Mouse (Mus musculus) splenic B cell, adult 2 months (primary cell): ENCODE results near the gene Slc15a3.
A peak's percentile ranks its signal among the peaks of the same experiment; 100 is the strongest.

Source experiments
- DNase-seq: peaks from one replicate; pipeline ENCODE4 v3.0.0-alpha.2; 2011; ENCODE audit warnings: low read depth, low spot score
- H3K27me3 ChIP-seq: 2 replicates; pipeline ENCODE4 v1.6.1; 2012; ENCODE audit warnings: mild to moderate bottlenecking, low read length, moderate library complexity, mixed read lengths; ENCODE audit not compliant: control insufficient read depth, poor library complexity, insufficient read depth, severe bottlenecking
- H3K36me3 ChIP-seq: 2 replicates; pipeline ENCODE4 v1.6.1; 2012; ENCODE audit warnings: mild to moderate bottlenecking, low read length, moderate library complexity, mixed read lengths; ENCODE audit not compliant: control insufficient read depth, poor library complexity, insufficient read depth, severe bottlenecking

Slc15a3 gene

DNA sequence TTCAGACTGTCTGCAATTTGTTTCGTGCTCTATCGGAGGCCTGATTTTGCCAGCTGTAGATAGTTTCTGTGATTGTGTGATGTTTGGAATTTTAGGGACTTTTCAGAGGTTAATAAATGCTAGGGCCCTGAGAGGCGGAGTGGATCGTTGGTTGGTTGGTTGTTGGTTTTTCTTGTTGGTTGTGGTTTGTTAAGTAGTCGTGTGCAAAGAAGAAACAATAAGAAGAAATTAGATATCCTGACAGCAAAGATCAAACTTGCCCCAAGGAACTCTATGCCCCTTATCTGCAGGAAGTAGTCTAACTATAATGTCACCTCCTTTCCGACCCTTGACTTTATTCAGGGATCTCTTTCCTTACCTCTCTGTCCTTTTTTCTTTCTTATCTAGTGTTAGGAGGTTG is 28.1 kb upstream of the Slc15a3 start:
- Histone ChIP-seq H3K27me3 (no peaks in the 10 kb centered on the region), H3K36me3 (no peaks in the 10 kb centered on the region)
- no peak for DNase-seq

DNA sequence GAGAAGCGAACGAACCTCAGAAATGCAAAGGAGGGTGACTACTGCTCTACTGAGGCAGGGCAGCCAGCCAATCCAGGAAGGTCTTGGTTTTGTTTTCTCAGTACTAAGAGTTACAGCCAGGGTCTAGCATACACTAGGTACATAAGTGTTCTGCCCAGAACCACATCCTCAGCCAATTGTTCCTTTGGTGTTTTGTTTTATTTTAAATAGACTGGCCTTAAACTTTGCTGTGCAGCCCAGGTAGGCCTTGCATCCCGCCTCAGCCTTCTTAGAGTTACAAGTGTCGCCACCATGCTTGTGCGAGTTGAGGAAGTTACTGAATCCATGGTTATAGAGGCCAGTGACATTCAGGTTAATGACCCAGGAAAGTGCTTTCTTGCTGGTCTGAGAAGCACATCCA is 26.5 kb upstream of the Slc15a3 start:
- no peak for DNase-seq
- no peaks in the 10 kb centered on the region for H3K27me3 ChIP-seq
- H3K36me3 ChIP-seq: no peaks in the 10 kb centered on the region

DNA sequence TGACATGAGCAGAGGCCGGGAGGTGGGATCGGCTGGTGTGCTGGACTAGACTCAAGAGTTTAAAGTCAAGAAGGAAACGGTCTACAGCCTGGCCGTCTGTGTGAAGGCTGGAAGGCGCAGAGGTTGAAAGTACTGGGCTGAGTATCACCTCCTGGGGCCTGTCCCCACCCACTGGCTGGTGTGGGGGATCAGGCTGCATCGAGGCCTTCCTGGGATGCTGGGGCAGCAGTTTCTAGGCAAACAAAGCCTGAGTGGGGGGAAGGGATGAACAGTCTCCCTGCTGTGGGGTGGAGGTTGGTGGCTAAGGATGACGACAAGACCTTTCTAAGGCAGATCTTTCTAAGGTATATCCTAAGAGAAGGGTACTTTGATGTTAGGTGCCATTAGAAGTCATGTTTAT is 25.6 kb upstream of the Slc15a3 start:
- no peaks in the 10 kb centered on the region for H3K36me3 ChIP-seq
- no peak for DNase-seq
- H3K27me3 ChIP-seq: no peaks in the 10 kb centered on the region

DNA sequence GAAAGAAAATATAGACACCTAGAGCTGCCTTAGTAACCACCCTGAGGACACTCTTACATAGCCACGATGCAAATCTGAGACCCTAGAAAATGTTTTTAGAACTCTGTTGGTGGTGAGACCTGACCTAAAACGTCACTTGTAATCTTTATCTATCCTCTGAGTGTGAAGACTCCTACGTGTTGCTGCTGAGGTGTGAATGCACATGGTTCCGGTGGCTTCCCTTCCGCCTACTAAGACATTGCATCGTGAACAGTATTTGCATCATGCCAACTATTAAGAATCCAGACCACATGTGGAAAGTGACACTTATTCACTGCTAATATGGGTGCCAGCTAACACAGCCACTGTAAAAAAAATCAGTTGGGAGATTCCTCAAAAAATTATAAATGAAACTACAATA is 23.7 kb upstream of the Slc15a3 start:
- H3K36me3 ChIP-seq: no peaks in the 10 kb centered on the region
- no peaks in the 10 kb centered on the region for H3K27me3 ChIP-seq
- no peak for DNase-seq

DNA sequence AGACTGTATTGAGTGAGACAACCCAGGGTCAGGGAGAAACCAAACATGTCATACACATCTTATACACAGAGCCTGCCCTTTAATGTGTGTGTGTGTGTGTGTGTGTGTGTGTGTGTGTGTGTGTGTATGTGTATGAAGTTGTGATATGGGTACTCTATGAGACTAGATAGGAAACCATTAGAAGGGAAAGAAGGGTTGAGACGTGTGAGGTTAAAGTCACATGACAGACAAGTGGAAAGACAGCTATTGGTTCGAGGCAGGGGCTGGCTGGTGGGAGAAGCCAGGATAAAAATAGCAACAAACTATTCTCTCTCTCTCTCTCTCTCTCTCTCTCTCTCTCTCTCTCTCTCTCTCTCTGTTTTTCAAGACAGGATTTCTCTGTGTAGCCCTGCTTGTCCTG is 23.1 kb upstream of the Slc15a3 start:
- H3K27me3 ChIP-seq: no peaks in the 10 kb centered on the region
- no peak for DNase-seq
- no peaks in the 10 kb centered on the region for H3K36me3 ChIP-seq

DNA sequence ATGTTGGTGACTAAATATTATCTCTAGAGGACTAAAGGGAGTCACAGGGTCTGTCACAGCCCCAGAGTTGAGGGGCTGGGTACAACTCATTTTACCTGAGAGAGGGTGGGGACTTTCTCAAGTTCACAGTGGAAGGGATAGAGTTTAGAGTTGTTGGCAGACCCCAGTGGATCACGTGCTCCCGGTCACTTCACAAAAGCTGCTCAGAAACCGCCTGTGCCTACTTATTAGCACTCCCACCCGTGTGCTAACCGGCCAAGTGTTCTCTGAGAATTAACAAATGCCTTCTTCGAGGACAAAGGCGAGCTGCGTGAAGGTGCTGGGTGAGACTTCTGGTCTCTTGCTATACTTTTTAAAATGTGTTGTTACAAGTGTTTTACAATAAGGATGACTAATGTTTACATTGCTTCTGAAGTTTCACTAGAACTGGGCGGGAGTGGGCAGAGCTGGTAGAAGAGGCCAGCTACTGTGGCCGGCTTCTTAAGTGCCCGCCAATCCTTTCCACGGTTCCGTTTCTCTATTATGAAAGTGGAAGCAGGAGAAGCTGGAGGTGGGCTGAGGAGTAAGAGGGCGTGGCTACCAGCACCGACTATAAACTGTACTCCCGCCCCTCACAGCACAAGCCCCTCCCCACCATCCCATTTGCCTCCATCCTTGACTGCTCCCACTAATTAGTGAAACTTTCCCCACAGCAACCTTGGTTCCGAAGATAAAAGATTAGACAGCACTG is 21.1 kb upstream of the Slc15a3 start:
- DNase-seq: peak; percentile 16
- H3K27me3 ChIP-seq: no peaks in the 10 kb centered on the region
- no peaks in the 10 kb centered on the region for H3K36me3 ChIP-seq

DNA sequence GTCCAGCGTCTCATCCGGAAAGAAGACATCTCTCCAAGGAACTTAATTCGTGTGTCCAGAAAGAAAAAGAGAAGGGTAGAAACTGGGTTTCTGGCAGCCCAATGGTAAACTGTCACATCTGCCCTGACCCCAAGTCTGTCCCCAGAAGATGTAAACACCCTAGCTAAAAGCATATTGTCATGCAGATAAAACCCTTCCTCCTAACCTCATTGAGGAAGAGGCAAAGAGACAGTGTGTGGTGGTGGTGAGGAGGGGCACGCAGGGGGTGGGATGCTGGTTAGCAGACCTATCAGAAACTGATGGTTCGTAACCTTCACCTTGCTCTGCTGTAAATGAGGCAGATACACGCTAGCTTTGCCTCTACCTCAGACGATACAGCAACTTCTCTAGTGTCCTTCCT is 18.2 kb upstream of the Slc15a3 start:
- no peak for DNase-seq

DNA sequence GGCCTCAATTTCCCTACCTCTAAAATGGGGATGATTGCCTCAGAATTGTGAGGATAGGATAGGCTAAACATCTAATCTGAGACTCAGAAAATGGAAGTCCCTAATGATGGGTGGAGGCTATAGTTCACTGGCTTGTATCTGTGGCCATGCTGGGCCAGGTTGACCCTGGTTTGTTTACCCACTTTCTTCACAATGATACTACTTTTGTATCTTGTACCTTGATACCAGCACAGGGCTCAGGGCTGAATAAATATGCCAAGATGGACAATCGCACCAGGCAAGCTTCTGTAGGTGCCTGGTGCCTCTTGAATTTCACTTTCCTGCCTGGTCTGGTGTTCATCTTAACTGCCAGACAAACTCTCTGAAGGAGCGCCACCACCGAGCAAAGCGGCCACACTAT is 17.0 kb upstream of the Slc15a3 start:
- no peak for DNase-seq

More for the DNA sequence above, 18.2 kb upstream of the Slc15a3 start:
- H3K27me3 ChIP-seq: no peaks in the 10 kb centered on the region
- H3K36me3 ChIP-seq: no peaks in the 10 kb centered on the region

DNA sequence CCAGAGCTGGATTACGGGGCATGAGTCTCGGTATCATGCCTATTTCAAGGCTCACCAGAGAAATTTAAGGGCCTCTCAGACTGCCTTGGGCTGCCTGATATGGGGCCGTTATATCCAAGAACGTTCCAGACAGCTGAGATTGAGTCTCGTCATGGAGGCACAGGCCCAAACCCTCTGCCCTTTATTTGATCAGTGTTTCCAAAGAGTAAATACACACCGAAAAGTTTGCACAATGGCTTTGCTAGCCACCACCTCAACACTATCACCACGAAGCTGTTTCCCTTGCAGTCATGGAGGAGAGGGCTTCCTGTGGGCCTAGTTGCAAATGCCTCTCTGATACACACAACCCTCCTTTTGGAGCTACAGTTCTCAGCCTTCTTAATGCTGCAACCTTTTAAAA is 15.5 kb upstream of the Slc15a3 start:
- H3K27me3 ChIP-seq: no peaks in the 10 kb centered on the region
- no peaks in the 10 kb centered on the region for H3K36me3 ChIP-seq
- no peak for DNase-seq

More for the DNA sequence above, 17.0 kb upstream of the Slc15a3 start:
- Histone ChIP-seq H3K36me3 (no peaks in the 10 kb centered on the region), H3K27me3 (no peaks in the 10 kb centered on the region)

DNA sequence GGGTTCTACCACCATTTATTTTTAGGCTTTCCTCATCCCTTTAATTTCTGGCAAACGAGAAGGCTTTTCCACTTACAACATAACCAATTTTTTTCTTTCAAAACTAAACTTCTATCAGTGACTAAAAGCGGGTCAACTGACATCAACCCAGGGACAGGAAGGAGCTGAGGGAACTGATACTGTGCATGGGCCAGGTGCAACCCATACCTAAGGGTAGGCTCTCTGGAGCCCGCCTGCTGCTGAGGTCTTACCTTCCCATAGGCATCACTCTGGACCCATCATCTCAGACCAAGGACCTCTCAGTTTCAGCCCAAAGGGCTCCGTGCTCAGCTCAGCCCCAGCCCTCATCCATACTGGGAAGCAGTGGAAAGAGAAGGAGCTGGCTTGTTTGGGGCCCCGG is 11.2 kb upstream of the Slc15a3 start:
- DNase-seq: peak; percentile 50
- Histone ChIP-seq H3K27me3 (no peaks in the 10 kb centered on the region), H3K36me3 (no peaks in the 10 kb centered on the region)

DNA sequence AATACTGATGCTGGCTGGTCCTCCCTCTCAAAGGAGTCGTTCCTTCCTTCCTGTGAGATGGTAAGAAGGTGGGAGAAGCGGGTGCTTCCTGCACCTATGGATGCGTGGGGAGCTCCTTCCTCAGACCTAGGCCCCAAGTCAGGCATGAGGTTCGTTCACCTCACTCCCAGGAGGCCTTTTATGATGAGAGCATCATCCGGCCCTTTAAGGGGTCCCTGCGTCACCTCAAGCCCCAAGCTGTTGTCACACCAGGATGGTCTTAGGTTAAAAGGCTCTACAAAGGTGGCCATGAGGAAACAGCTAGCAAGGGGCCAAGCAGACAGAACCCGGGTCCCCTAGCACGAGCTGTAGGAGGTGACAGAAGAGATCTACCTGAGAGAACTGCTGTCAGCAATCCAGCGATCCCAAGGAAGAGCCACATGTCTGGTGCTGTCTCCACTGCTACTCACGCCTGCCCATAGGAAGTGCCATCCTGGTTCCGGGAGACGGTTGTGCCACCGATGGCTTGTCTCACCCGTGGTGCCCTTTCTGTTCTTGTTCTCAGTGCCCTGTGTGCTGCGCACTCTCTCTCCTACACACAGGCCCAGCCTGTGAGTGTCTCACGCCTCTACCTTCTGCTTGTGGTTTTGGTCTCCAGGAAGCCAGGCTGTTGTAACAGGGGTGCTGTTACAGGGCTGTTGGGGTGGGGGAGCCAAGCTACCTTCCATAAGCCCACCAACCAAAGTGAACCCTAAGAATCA is 9.9 kb upstream of the Slc15a3 start, which contains the start of gene Cd6:
Gene Cd6, minus strand, starts transcription at position 623 of the 740 bp plus-strand sequence.
- Histone ChIP-seq H3K27me3 (no peaks in the 10 kb centered on the region), H3K36me3 (no peaks in the 10 kb centered on the region)
- no peak for DNase-seq

DNA sequence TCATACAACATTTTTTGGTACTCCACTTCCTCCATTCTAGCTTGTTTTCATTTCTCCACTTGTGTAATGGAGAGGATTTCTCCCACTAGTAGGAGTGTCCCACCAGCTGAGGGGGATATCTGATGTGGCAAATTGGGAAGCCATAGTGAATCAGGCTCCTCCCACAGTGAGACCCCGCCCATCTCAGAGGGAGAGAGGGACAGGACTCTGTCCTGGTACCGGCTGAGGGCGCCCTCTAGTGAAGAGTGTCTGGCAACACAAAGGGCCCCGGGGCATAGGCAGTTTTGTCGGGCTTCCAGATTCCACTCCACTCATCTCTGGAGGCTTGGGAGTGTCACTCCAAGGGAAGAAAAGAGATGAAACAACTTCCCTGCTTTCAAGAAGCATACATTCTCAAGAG is 8.1 kb upstream of the Slc15a3 start:
- peak; percentile 72 for DNase-seq
- Histone ChIP-seq H3K27me3 (no peaks in the 10 kb centered on the region), H3K36me3 (no peaks in the 10 kb centered on the region)

DNA sequence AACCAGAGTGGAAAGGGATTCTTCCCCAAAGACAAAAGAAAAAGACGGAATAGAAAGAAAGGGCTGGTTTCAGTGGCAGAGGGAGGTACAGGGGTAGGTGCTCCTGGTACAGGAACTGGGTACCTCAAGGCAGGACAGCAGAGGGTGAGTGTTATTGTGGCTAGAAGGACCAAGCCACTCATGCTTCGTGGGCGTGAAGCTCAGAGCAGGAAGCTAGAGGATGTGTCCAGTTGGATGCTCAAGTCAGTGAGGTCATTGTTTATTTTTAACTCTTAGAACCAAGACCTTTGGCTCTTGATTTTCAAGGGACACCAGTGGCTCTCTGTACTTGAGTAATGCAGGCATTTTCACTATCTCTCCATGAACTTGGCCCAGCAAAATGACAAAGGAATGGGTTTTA is 7.5 kb upstream of the Slc15a3 start:
- DNase-seq: peak; percentile 30
- Histone ChIP-seq H3K36me3 (no peaks in the 10 kb centered on the region), H3K27me3 (no peaks in the 10 kb centered on the region)

DNA sequence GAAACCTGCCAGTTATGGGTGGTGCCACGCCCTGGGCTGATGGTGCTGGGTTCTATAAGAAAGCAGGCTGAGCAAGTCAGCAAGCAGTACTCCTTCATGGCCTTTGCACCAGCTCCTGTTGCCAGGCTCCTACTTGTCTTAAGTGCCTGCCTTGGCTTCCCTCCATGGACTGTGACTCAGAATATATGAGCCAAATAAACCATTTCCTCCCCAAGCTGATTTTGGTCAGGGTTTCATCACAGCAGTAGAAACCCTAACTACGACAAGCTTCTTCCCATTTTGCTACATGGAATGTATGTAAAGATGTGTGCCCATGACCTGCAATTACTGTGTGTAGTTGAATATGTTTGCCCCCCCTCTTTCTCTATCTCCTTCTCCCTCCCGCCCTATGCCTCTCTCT is 5.9 kb upstream of the Slc15a3 start:
- no peaks in the 10 kb centered on the region for H3K36me3 ChIP-seq
- no peak for DNase-seq
- no peaks in the 10 kb centered on the region for H3K27me3 ChIP-seq

DNA sequence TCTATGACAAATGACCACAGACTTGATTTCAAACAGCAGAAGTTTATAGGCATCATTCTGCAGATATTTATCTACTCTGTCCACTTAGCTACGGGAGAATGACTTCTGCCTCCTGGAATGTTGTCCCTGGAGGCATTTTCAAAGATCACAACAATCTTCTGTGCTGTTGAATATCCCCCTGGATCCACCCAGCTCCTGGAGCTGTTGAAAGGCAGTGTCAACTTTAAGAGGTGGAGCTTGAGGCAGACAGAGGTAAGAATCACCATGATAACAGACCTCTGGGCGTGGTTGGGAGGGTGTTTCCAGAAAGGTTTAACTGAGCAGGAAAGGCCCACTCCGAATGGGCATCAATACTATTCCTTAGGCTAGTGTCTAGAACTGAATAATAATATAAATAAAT is 3.9 kb upstream of the Slc15a3 start:
- no peaks in the 10 kb centered on the region for H3K36me3 ChIP-seq
- DNase-seq: no peak
- H3K27me3 ChIP-seq: no peaks in the 10 kb centered on the region
